Mouse (Mus musculus) stomach, postnatal 0 days (tissue): ENCODE measurements at regions not wholly inside any gene's neighbourhood (a gene's known extent, or its start where the extent isn't known, plus 50 kb on each side); places are given as distances from the start of the nearest gene placed in this dataset.

ENCODE experiments used
- ATAC-seq: fragments of 200-750 bp; cut with Nextera tagmentation; 2 replicates; pipeline ENCODE4 v1.8.0; 2017; ENCODE audit not compliant: low FRiP score, low TSS enrichment
- DNase-seq: peaks from one replicate; pipeline ENCODE4 v3.0.0-alpha.2; 2016; ENCODE audit warnings: low spot score
- H3K27ac ChIP-seq: fragments of 300-500 bp; sonication (generic); replicated peaks from 2 replicates; pipeline ENCODE4 v1.5.1; 2014; ENCODE audit warnings: mild to moderate bottlenecking, control low read depth
- H3K27me3 ChIP-seq: fragments of 300-500 bp; sonication (generic); 2 replicates; pipeline ENCODE4 v1.6.1; 2014; ENCODE audit warnings: low read length; ENCODE audit not compliant: control insufficient read depth, insufficient read depth
- H3K36me3 ChIP-seq: fragments of 300-500 bp; sonication (generic); 2 replicates; pipeline ENCODE4 v1.6.1; 2014; ENCODE audit warnings: low read length, mixed read lengths; ENCODE audit not compliant: control insufficient read depth, insufficient read depth
- H3K4me1 ChIP-seq: fragments of 300-500 bp; sonication (generic); replicated peaks from 2 replicates; pipeline ENCODE4 v1.6.1; 2014; ENCODE audit warnings: antibody characterized with exemption; ENCODE audit not compliant: control insufficient read depth, insufficient read depth
- H3K4me2 ChIP-seq: fragments of 300-500 bp; sonication (generic); replicated peaks from 2 replicates; pipeline ENCODE4 v1.6.1; 2014; ENCODE audit warnings: low read depth, mild to moderate bottlenecking, control low read depth, moderate library complexity
- H3K4me3 ChIP-seq: fragments of 300-500 bp; sonication (generic); 2 replicates; pipeline ENCODE4 v1.5.1; 2014; ENCODE audit warnings: low read depth, low read length, control low read depth
- H3K9ac ChIP-seq: fragments of 300-500 bp; sonication (generic); 2 replicates; pipeline ENCODE4 v1.6.1; 2014; ENCODE audit warnings: mild to moderate bottlenecking, low read length, control low read depth, mixed read lengths
- H3K9me3 ChIP-seq: fragments of 300-500 bp; sonication (generic); 2 replicates; pipeline ENCODE4 v1.6.1; 2016; ENCODE audit warnings: low read length; ENCODE audit not compliant: control insufficient read depth
- CTCF ChIP-seq: IDR thresholded peaks from 2 replicates; pipeline ENCODE4 v1.5.1; 2016; ENCODE audit warnings: antibody characterized with exemption, low read depth, mild to moderate bottlenecking, moderate library complexity
- EP300 ChIP-seq: optimal IDR thresholded peaks from 2 replicates; pipeline ENCODE3; 2016; ENCODE audit warnings: antibody characterized with exemption
- WGBS: fragments of 180-500 bp; shearing (Covaris S2); extraction: QIAGEN DNeasy Blood & Tissue Kit; methylation state at CpG from one replicate; pipeline ENCODE4 v1.1.7; 2014; 5-methylcytosine and 5-hydroxymethylcytosine counted together

DNA sequence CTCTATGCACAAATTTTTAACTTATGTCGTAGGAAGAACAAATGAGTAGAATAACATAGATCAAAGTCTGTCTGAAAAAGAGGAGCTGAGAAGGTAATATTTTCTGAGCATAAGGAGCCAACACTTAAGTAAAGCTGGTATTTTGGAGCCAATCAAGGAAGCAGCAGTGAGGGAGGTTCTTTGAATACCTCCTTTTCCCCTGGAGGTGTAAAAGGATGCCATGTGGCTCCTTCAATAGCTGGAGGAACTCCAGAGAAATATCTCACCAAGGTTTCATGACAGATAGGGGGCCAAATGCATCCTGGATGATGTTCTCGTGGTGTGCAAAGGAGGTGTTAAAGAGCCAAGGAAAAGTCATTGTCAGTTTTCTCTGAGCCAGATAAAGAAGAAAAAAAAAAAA is 115.6 kb upstream of the Prkd1 start:
- no peaks in the 10 kb centered on the region for H3K4me1 ChIP-seq
- no peak overlapping the region for H3K9ac ChIP-seq
- H3K36me3 ChIP-seq = no peaks in the 10 kb centered on the region
- H3K4me3 ChIP-seq = no peak overlapping the region
- TF ChIP-seq CTCF = no peak
- no peak for TF ChIP-seq EP300
- ATAC-seq (no peak), DNase-seq (no peak)
- H3K27ac ChIP-seq = no peak overlapping the region
- 51% methylated on average over 2 of the region's 2 CpGs for WGBS
- H3K4me2 ChIP-seq = no peak overlapping the region
- H3K9me3 ChIP-seq = no peaks in the 10 kb centered on the region
- no peaks in the 10 kb centered on the region for H3K27me3 ChIP-seq

DNA sequence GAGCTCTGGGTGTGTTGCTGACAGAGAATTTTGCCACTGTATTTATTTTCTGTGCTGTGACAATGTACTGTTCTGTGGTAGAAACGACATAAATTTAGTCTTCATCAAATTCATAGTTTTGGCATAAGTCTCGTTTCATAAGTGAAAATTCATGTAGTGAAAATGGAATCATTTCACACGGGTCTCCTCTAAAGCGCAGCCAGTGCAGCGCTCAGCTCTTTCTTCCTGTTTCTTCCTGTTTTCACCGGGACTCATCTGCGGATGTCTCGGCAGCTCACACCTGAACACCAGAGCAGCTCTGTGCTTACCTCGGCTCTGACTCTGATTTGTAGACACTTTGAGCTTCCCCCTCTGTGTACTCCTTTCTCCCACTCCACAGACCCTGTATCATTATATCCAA is 85.2 kb upstream of the Prkd1 start:
- no peak for TF ChIP-seq CTCF
- no peak for TF ChIP-seq EP300
- ATAC-seq (no peak), DNase-seq (no peak)
- WGBS = 81% methylated on average over 9 of the region's 9 CpGs
- no peak overlapping the region for H3K27ac ChIP-seq
- no peak overlapping the region for H3K4me2 ChIP-seq
- no peaks in the 10 kb centered on the region for H3K36me3 ChIP-seq
- no peak overlapping the region for H3K4me3 ChIP-seq
- no peaks in the 10 kb centered on the region for H3K4me1 ChIP-seq
- no peaks in the 10 kb centered on the region for H3K9me3 ChIP-seq
- H3K9ac ChIP-seq = no peak overlapping the region
- H3K27me3 ChIP-seq = no peaks in the 10 kb centered on the region

DNA sequence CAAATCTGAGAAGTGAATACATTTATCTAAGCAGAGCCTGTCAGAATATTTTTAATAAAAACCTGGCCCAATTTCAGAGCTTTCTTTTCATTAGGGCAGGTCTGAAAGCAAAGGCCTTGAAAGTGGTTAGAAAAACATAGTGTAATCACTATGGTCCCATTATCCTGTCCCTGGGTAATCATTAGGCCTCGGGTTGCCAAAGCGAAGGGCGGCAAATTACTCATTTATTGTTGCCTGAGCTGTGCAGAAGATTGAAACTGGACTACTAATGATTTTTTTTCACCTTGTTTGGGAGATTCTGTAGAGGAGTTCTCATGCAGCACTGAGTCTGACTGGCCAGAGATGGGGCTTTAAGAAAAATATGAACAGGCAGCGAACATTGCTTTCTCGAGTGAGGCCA is 63.7 kb upstream of the Prkd1 start:
- Histone ChIP-seq H3K27me3 (no peaks in the 10 kb centered on the region), H3K27ac (no peak overlapping the region), H3K4me1 (no peaks in the 10 kb centered on the region), H3K9ac (no peak overlapping the region), H3K4me3 (no peak overlapping the region), H3K4me2 (no peak overlapping the region), H3K9me3 (no peaks in the 10 kb centered on the region), H3K36me3 (no peaks in the 10 kb centered on the region)
- ATAC-seq = no peak
- DNase-seq = no peak
- 72% methylated on average over 5 of the region's 5 CpGs for WGBS
- TF ChIP-seq CTCF (no peak), EP300 (no peak)

DNA sequence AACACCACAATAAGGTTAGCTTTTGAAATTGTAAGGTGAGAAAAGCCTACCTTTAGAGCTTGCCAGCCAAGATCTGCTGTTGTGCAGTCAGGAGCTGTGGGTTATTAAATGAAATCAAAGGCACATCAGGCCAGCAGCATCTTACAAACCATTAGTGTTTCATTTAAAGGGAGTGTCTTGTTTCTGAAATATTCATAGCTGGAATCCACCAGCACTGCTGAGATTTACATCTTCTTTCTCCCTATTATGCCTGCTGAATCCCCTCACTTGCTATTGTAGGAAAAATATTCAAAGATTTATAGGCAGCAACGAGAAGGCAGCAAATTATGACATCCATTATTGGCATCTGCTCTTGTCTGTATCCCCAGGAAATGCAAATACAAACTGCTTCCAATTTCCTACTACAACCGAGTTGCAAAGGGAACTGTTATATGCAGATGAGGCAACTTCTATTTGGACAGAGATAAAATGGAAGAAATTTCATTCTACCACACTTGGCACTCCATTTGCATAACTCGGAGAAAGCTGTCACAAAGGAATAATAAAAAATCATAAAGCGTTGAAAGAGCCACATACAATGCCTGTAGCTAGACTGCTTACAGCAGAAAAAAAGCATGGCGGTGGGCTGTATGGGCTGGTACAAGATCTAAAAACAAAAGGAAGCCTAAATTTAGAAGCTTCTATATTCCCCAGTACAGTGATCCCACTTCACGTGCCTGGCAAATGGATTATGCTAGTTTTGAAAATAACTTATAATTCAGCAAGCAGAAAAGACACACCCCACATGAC is 60.3 kb upstream of the Prkd1 start:
- WGBS = 77% methylated on average over 6 of the region's 6 CpGs

DNA sequence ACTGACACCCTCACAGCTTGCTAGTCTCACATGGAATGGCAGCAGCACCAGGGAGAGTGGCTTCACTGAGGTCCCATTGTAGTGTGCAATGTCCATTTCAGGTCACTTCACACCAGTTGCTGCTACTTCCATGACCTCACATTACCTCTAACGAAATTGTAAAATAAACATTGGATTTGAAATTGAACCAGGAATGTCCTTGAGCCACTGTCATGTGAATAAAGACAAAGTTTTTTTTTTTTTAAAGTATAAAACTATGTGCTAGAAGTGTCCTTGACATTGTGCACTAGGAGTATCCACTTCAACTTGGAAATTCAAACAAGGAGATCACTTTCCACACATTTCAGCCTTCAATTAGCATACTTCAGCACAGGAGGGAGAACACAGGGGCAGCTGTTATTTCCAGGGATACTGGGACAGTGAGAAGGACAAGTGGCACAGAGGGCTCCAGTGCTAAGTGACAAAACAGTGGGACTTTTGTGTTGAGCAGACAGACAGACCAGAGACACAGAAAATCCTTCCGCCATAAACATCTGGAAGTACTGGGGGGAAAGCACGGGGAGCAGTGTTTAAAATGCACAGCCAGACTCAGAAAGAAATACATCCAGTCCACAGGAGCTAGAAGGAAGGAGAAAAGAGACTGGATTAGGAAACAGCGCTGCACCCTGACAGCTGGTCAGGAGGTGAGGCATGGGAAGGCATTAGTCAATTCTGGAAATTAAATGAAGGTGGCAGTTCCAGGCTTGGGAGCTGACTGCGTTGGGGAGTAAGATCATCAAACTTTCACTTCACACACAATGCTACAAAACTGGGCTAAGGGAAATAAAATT is 49.9 kb upstream of the Prkd1 start:
- TF ChIP-seq EP300 (no peak), CTCF (no peak)
- Histone ChIP-seq H3K4me2 (no peak overlapping the region), H3K9me3 (no peaks in the 10 kb centered on the region), H3K27me3 (no peaks in the 10 kb centered on the region), H3K27ac (no peak overlapping the region), H3K36me3 (no peaks in the 10 kb centered on the region), H3K4me1 (no peaks in the 10 kb centered on the region), H3K4me3 (no peak overlapping the region), H3K9ac (no peak overlapping the region)
- ATAC-seq (no peak), DNase-seq (no peak)
- 40% methylated on average over 5 of the region's 5 CpGs for WGBS

More for the DNA sequence above, 60.3 kb upstream of the Prkd1 start:
- Histone ChIP-seq H3K4me3 (no peak overlapping the region), H3K36me3 (no peaks in the 10 kb centered on the region), H3K27me3 (no peaks in the 10 kb centered on the region), H3K9me3 (no peaks in the 10 kb centered on the region), H3K9ac (no peak overlapping the region), H3K4me2 (no peak overlapping the region), H3K27ac (no peak overlapping the region), H3K4me1 (no peaks in the 10 kb centered on the region)
- TF ChIP-seq EP300 = no peak
- TF ChIP-seq CTCF = no peak
- ATAC-seq (no peak), DNase-seq (no peak)
